Mouse (Mus musculus): ENCODE data around the gene Olfr524.

Olfr524 gene

GRCm38 (mm10) chr7:140205864-140206263 lies at the start of gene Olfr524:
TSS of gene Olfr524 (minus strand) at chr7:140205964.
- no peak for DNase-seq

- DNase-seq = no peak
These were observed 48.1 kb upstream of the Olfr524 start for GRCm38 (mm10) chr7:140253780-140254299.

- DNase-seq = no peak
These were observed 41.5 kb upstream of the Olfr524 start, which contains the start of gene 5830411N06Rik for GRCm38 (mm10) chr7:140247216-140247615. TSS of gene 5830411N06Rik (plus strand) at chr7:140247284.

DNA sequence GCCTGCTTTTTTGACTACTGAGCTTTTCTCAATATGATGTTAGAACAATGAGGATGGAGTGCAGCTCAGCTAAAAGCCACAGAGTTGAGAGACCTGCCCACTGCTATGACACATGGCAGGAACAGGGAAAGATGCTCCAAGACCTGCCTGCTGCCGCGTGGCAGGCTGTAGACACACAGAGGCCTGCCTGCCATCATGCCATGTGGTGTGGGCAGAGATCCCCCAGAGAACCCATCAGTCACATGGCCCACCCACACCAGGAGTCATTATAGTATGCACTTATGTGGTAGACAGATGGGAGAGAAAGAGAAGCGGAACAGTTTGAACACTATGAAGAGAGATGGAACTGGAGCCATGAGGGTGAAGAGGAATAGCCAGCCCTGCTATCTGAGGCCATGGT lies 27.9 kb upstream of the Olfr524 start:
- DNase-seq = no peak

DNA sequence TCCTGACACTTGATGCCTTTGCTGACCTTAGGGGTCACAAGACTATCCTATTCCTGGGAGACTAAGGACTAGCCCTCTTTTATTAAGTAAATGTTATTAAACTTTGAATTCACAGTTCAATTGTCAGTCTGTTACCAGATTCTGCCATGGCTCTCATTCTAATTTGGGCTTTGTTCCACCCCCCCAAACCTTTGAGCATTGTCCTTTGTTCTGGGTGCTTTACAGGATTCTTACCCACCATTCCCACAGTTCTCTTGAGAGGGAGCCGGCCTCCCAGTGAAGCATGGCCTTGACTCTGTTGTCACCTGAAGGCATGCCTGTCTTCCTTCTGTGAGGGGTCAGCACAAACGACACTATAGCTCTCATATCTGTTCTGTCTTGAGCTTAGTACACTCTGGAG lies 25.3 kb upstream of the Olfr524 start:
- DNase-seq = no peak

- no peak for DNase-seq
These were observed 22.7 kb upstream of the Olfr524 start for GRCm38 (mm10) chr7:140228476-140228875.

- no peak for DNase-seq
These were observed 18.4 kb upstream of the Olfr524 start for GRCm38 (mm10) chr7:140224209-140224608.

DNA sequence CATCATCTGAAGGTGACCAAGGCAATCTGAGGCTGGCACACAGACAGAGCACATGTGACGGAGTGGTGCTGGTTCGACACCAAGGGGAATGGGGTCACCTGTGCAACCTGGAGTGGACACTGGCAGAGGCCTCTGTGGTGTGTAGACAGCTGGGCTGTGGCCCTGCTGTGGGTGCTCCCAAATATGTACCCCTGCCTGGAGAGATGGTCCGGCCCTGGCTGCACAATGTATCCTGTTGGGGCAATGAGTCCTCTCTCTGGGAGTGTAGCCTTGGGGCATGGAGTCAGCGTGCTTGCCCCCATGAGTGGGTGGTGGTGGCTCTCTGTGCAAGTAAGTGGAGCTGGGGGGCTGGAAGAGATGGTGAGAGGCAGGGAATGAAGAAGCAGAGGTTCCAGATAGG lies 14.6 kb upstream of the Olfr524 start:
- DNase-seq = no peak

DNA sequence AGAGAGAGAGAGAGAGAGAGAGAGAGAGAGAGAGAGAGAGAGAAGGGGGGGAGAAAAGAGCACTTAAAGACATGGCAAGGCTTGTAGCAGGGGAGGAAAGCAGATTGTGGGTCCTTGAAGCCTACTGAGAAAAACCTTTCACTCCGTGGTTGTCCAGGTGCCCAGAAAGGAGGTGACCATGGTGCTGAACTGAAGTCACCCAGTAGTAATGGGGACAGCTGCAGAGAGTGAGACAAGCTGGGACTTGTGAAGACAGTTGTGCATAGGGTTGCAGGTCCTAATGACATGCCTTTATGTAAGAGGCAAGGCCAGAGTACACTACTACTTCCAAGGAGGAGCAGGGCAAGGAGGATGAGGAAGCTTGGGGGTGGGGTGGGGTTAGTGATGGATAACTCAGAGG lies 13.5 kb upstream of the Olfr524 start:
- no peak for DNase-seq

GRCm38 (mm10) chr7:140217967-140218366 lies 12.2 kb upstream of the Olfr524 start, which contains the start of gene Cd163l1:
TSS of gene Cd163l1 (plus strand) at chr7:140218267.
- no peak for DNase-seq

DNA sequence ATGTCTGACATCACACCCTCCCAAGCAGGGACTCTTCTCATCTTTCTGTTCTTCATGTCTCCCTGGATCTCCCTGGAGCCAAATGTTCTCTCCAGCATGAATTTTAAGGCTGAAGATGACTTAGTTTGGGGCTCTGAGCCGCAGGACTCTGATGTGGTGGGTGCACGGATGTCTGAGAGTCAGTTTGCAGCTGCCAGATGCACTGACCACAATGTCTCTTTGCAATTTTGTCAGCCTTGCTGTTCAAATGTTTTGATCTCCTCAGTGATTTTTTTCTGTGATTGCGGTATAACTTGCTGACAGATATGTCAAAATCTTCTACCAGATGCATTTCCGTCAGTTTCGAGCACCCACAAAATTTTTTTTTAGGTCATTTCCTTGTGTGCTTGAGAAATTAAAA lies 8.1 kb upstream of the Olfr524 start:
- DNase-seq = no peak

DNA sequence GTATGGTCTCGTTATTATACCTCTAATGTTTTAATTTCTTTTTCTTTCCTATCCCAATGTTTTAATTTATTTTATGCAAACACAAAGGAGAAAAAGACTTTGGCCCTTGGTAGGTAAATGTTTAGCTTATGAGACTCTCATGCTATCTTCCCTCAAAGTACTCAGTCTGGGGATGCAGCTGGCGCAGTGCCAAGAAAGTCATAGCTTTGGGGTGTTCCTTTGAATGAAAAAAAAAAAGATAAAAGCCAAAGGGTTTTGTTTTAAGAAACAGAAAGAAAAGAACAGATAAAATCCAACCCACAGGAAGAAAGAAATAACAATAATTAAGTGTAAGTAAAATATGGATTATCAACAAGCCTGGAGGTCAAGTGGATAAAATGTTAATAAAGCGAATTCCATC lies 2.9 kb upstream of the Olfr524 start:
- no peak for DNase-seq

DNA sequence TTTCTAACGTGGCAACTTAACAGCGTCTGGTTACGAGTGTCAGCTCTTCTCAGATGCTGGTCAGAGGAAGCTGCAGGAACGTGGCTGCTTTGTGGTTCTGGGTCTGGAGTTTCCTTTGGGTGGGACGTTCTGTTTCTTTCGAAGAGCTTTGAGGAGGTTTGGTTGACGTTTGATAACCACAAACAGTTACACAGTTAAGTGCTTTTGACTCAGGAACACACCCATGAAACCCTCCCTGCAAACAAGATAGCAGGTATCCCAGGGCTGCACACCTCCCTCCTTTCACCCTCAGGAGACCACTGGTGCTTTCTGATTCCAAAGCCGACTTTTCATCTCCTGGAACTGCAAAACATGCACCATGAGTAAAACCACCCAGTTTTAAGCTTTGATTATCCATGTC lies 2.4 kb upstream of the Olfr524 start:
- no peak for DNase-seq

DNA sequence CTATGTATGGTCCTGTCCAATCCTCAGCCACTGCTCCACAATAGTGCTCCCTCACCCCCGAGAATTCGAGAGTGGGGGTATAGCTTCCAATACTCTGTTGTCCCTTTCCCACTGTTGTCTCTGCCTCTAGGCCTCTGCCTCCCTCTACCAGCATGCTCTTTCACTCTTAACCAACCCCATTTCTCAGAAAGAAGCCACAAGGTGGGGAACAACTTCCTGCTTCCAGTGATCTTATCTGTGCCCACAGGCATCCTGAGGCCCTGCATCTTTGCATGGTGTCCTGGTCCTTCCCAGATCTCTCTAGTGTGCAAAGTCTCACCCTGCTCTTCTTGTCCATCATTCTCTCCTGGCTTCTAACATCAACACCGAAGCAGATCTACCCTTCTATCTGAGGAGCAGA lies 1.1 kb upstream of the Olfr524 start:
- no peak for DNase-seq

GRCm38 (mm10) chr7:140201090-140201489 lies 4.7 kb downstream of the Olfr524 start:
- no peak for DNase-seq

DNA sequence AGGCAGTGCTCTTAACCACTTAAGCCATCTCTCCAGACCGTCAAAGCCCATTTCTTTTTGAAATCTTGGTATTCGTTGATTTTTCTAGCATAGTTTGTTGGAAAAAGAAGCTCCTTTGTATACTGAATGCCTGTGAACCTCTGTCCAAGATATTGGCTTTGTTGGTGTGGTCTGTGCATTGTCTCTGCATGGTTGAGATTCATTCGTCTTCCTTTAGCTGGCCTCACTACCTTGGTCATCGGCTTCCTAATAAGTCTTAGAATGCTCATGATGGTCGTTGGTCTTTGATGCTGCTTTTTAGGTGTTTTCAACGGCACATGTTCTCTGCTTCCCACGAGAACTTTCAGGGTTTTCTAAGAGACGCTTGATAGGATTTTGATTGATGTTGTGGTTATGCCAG lies 9.8 kb downstream of the Olfr524 start:
- no peak for DNase-seq

DNA sequence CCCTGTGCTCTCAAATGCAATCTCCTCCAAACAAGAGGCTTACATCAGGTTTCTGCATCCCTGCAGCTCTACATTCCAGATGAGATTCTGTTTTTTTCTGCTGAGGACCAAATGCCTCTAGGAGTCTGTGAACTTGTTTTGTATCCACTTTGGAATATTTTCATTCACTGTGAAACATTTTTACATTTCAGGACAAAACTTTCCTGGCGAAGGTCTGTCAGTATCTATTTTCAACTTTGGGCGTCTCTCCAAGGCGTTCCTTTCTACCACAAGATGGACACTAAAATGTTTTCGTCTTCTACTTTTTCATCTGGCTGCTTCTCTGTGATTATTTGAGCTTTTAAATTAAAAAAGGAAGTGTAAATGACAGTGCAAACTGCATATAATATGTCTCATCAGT lies 11.7 kb downstream of the Olfr524 start:
- DNase-seq = no peak

- no peak for DNase-seq
These were observed 12.9 kb downstream of the Olfr524 start for GRCm38 (mm10) chr7:140192851-140193250.

DNA sequence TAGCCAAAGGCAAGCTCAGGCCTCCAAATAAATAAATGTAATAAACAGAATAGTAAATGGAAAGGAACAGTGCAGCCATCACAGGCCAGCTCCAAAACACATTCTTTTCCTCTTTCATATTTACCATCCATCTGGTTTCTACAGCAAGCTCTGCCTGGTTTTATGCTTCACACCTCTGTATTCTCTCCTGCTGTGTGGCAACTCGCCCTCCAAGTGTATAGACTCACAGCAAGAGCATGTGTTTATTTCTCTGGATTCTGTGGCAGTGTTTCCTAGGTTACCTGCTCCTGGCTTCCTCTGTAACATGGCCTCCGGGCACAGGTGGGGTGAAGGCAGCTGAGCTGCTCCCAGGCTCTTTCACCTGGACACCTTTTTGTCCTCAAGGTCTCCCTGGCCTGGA lies 13.3 kb downstream of the Olfr524 start:
- no peak for DNase-seq

DNA sequence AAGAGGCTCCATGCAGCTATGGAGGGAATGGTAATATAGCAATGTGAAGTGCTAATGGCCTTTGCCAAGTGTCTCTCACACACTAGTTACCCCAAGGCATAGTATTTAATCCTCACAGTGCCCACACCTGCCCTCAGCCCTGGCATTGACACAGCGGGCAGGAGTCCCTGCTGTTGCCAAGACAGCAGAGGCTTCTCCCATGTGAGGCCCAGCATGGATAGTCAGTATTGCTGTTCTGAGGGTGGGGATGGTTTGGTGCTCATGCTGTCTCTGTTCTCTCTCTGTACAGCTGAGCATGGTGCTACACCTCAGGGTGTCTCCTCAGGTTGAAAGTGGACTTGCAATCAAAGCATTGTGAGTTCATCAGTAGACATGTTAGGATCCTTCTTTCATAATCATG lies 15.3 kb downstream of the Olfr524 start:
- no peak for DNase-seq

DNA sequence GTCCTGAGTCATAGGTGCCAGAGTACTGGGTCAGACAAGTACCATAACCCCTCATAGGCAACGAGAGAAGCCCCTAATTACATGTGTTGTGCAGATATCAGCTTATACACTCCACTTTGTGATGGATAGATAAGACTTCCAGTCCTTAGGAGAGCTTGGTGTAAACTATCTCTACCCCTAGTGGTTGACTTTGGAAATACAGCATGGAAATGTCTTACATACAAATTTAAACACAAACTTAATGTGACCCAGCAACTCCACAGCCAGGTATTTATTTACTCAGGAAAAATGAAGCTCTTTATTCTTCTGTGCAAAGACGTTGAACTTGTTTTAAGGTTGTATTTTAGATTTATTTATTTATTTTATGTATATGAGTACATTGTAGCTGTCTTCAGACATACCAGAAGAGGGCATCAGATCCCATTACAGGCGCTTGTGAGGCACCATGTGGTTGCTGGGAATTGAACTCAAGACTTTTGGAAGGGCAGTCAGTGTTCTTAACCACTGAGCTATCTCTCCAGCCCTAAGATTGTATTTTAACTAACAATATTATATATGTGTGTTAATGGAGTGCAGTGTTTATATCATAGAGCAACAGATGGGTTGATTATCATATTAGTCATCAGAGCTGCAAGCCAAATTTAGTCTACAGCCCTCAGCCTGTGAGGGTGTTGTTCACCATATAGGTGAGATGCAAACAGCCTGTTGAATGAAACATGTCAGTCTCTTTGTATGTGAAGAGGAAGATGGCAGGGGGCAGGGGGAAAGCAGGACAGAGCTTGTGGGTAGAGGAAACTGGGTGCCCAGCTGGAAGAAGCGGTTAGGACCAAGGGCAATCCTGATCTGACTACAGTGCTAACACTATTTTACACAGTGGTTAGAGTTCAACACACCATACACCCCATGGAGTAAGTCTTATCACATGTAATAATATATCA lies 17.1 kb downstream of the Olfr524 start:
- DNase-seq = no peak

GRCm38 (mm10) chr7:140187721-140188390 lies 17.9 kb downstream of the Olfr524 start:
- DNase-seq = no peak

GRCm38 (mm10) chr7:140186646-140187620 lies 18.8 kb downstream of the Olfr524 start:
- no peak for DNase-seq

All from cerebellum, adult 11-12 months (tissue).